Mouse (Mus musculus): Measurements from ENCODE around the gene Vwa3a.

Gene Vwa3a

GRCm38 (mm10) chr7:120835449-120836359, 96.6 kb downstream of the Vwa3a start:
- in situ Hi-C loops (cut with MboI, MseI), result loop anchor here (5.0 kb wide), 1 partner anchor 87 kb away; no protein-coding TSS in a partner anchor

- in situ Hi-C loops (cut with MboI, MseI), result loop anchor here (5.0 kb wide), 1 partner anchor 86 kb away; no protein-coding TSS in a partner anchor
Observed at GRCm38 (mm10) chr7:120836361-120836760, 97.2 kb downstream of the Vwa3a start.

GRCm38 (mm10) chr7:120838436-120839160, 99.5 kb downstream of the Vwa3a start:
- in situ Hi-C loops (cut with MboI, MseI), result loop anchor here (5.0 kb wide), 1 partner anchor 84 kb away; no protein-coding TSS in a partner anchor

GRCm38 (mm10) chr7:120839786-120840185, 100.7 kb downstream of the Vwa3a start:
- in situ Hi-C loops (cut with MboI, MseI), result loop anchor here (5.0 to 10.0 kb wide), 3 partner anchors 83 to 1125 kb away; partner anchors contain the start of gene Mettl9

GRCm38 (mm10) chr7:120842345-120843036, 103.4 kb downstream of the Vwa3a start, which contains the start of gene Eef2k:
Eef2k (plus strand) TSS chr7:120842831.
- in situ Hi-C loops (cut with MboI, MseI), result loop anchor here (10.0 kb wide), 2 partner anchors 192 to 1128 kb away; partner anchors contain the start of gene Mettl9

- in situ Hi-C loops (cut with MboI, MseI), result loop anchor here (10.0 kb wide), 2 partner anchors 192 to 1128 kb away; partner anchors contain the start of gene Mettl9
Observed at GRCm38 (mm10) chr7:120843037-120843621, 104.0 kb downstream of the Vwa3a start.

GRCm38 (mm10) chr7:120843852-120844435, 104.8 kb downstream of the Vwa3a start:
- in situ Hi-C loops (cut with MboI, MseI), result loop anchor here (10.0 kb wide), 2 partner anchors 191 to 1129 kb away; partner anchors contain the start of gene Mettl9

- in situ Hi-C loops (cut with MboI, MseI), result loop anchor here (10.0 kb wide), 2 partner anchors 190 to 1130 kb away; partner anchors contain the start of gene Mettl9
Observed at GRCm38 (mm10) chr7:120844689-120845088, 105.6 kb downstream of the Vwa3a start.

- in situ Hi-C loops (cut with MboI, MseI), result loop anchor here (10.0 kb wide), 2 partner anchors 186 to 1134 kb away; partner anchors contain the start of gene Mettl9
Observed at GRCm38 (mm10) chr7:120848831-120849512, 109.9 kb downstream of the Vwa3a start.

- in situ Hi-C loops (cut with MboI, MseI), result no loop called here
Observed at GRCm38 (mm10) chr7:120850165-120850564, 111.0 kb downstream of the Vwa3a start.
